Mouse (Mus musculus): ENCODE measurements around the gene Nfia. TPM values are rescaled to one million over a fixed set of nuclear protein-coding genes. Genes with fewer than 3 reads are reported as not detected.

Gene Nfia
- polyA plus RNA-seq, 1 experiment from 2014 or later: 32.1 TPM

GRCm38 (mm10) chr4:97823512-97823911 is 51.0 kb downstream of the Nfia start:
- Histone ChIP-seq H3K4me1 (ENCODE audit: control insufficient read depth, insufficient read depth, low read length) (no peaks in the 10 kb centered on the region), H3K4me2 (replicated peaks; ENCODE audit: low read depth, low read length) (no peak overlapping the region), H3K4me3 (ENCODE audit: low read length) (no peak overlapping the region), H3K9ac (ENCODE audit: low read depth, low read length) (no peak overlapping the region), H3K9me3 (ENCODE audit: control insufficient read depth, low read length) (no peaks in the 10 kb centered on the region), H3K27ac (ENCODE audit: low read depth, low read length) (no peak overlapping the region), H3K36me3 (ENCODE audit: control insufficient read depth, insufficient read depth, low read length) (no peaks in the 10 kb centered on the region), H3K27me3 (ENCODE audit: control insufficient read depth, insufficient read depth, low read length) (no peaks in the 10 kb centered on the region)
- WGBS: 91% methylated on average over 6 of the region's 6 CpGs
- ATAC-seq (ENCODE audit: low FRiP score, low TSS enrichment): no peak

GRCm38 (mm10) chr4:97824451-97824850 is 51.9 kb downstream of the Nfia start:
- Histone ChIP-seq H3K36me3 (ENCODE audit: control insufficient read depth, insufficient read depth, low read length) (no peaks in the 10 kb centered on the region), H3K27me3 (ENCODE audit: control insufficient read depth, insufficient read depth, low read length) (no peaks in the 10 kb centered on the region), H3K4me2 (replicated peaks; ENCODE audit: low read depth, low read length) (no peak overlapping the region), H3K4me1 (ENCODE audit: control insufficient read depth, insufficient read depth, low read length) (no peaks in the 10 kb centered on the region), H3K9ac (ENCODE audit: low read depth, low read length) (no peak overlapping the region), H3K4me3 (ENCODE audit: low read length) (no peak overlapping the region), H3K9me3 (ENCODE audit: control insufficient read depth, low read length) (no peaks in the 10 kb centered on the region), H3K27ac (ENCODE audit: low read depth, low read length) (no peak overlapping the region)
- WGBS: 78% methylated on average over 4 of the region's 4 CpGs
- ATAC-seq (ENCODE audit: low FRiP score, low TSS enrichment): no peak

- Histone ChIP-seq H3K4me2 (replicated peaks; ENCODE audit: low read depth, low read length) (no peak overlapping the region), H3K4me3 (ENCODE audit: low read length) (no peak overlapping the region), H3K27ac (ENCODE audit: low read depth, low read length) (no peak overlapping the region), H3K9ac (ENCODE audit: low read depth, low read length) (no peak overlapping the region), H3K36me3 (ENCODE audit: control insufficient read depth, insufficient read depth, low read length) (no peaks in the 10 kb centered on the region), H3K9me3 (ENCODE audit: control insufficient read depth, low read length) (no peaks in the 10 kb centered on the region), H3K4me1 (ENCODE audit: control insufficient read depth, insufficient read depth, low read length) (no peaks in the 10 kb centered on the region), H3K27me3 (ENCODE audit: control insufficient read depth, insufficient read depth, low read length) (no peaks in the 10 kb centered on the region)
- WGBS: 85% methylated on average over 4 of the region's 4 CpGs
- ATAC-seq (ENCODE audit: low FRiP score, low TSS enrichment): no peak
Observed at GRCm38 (mm10) chr4:97825432-97825831, 52.9 kb downstream of the Nfia start.

- no peak overlapping the region for H3K27ac ChIP-seq (ENCODE audit: low read depth, low read length)
- WGBS: 83% methylated on average over 4 of the region's 4 CpGs
- no peak for ATAC-seq (ENCODE audit: low FRiP score, low TSS enrichment)
Observed at GRCm38 (mm10) chr4:97825841-97826240, 53.3 kb downstream of the Nfia start.

GRCm38 (mm10) chr4:97827115-97827514 is 54.6 kb downstream of the Nfia start:
- H3K4me2 ChIP-seq (replicated peaks; ENCODE audit: low read depth, low read length): no peak overlapping the region
- ATAC-seq (ENCODE audit: low FRiP score, low TSS enrichment): no peak; the same call in 1 of the 2 replicates
- no peak overlapping the region for H3K27ac ChIP-seq (ENCODE audit: low read depth, low read length)
- no peaks in the 10 kb centered on the region for H3K27me3 ChIP-seq (ENCODE audit: control insufficient read depth, insufficient read depth, low read length)
- H3K36me3 ChIP-seq (ENCODE audit: control insufficient read depth, insufficient read depth, low read length): no peaks in the 10 kb centered on the region
- WGBS: 70% methylated on average over 6 of the region's 6 CpGs
- no peak overlapping the region for H3K9ac ChIP-seq (ENCODE audit: low read depth, low read length)
- no peak overlapping the region for H3K4me3 ChIP-seq (ENCODE audit: low read length)
- H3K4me1 ChIP-seq (ENCODE audit: control insufficient read depth, insufficient read depth, low read length): no peaks in the 10 kb centered on the region
- no peaks in the 10 kb centered on the region for H3K9me3 ChIP-seq (ENCODE audit: control insufficient read depth, low read length)

More at GRCm38 (mm10) chr4:97825841-97826240, 53.3 kb downstream of the Nfia start:
- no peak overlapping the region for H3K9ac ChIP-seq (ENCODE audit: low read depth, low read length)
- no peak overlapping the region for H3K4me2 ChIP-seq (replicated peaks; ENCODE audit: low read depth, low read length)
- no peaks in the 10 kb centered on the region for H3K4me1 ChIP-seq (ENCODE audit: control insufficient read depth, insufficient read depth, low read length)
- no peaks in the 10 kb centered on the region for H3K9me3 ChIP-seq (ENCODE audit: control insufficient read depth, low read length)
- no peaks in the 10 kb centered on the region for H3K36me3 ChIP-seq (ENCODE audit: control insufficient read depth, insufficient read depth, low read length)
- no peaks in the 10 kb centered on the region for H3K27me3 ChIP-seq (ENCODE audit: control insufficient read depth, insufficient read depth, low read length)
- no peak overlapping the region for H3K4me3 ChIP-seq (ENCODE audit: low read length)

GRCm38 (mm10) chr4:97828579-97828978 is 56.0 kb downstream of the Nfia start:
- WGBS: 20% methylated on average over 1 of the region's 1 CpGs
- ATAC-seq (ENCODE audit: low FRiP score, low TSS enrichment): no peak
- Histone ChIP-seq H3K9ac (ENCODE audit: low read depth, low read length) (no peak overlapping the region), H3K27me3 (ENCODE audit: control insufficient read depth, insufficient read depth, low read length) (no peaks in the 10 kb centered on the region), H3K4me3 (ENCODE audit: low read length) (no peak overlapping the region), H3K27ac (ENCODE audit: low read depth, low read length) (no peak overlapping the region), H3K4me1 (ENCODE audit: control insufficient read depth, insufficient read depth, low read length) (no peaks in the 10 kb centered on the region), H3K9me3 (ENCODE audit: control insufficient read depth, low read length) (no peaks in the 10 kb centered on the region), H3K4me2 (replicated peaks; ENCODE audit: low read depth, low read length) (no peak overlapping the region), H3K36me3 (ENCODE audit: control insufficient read depth, insufficient read depth, low read length) (no peaks in the 10 kb centered on the region)

GRCm38 (mm10) chr4:97829336-97830050 is 57.0 kb downstream of the Nfia start:
- H3K9ac ChIP-seq (ENCODE audit: low read depth, low read length): no peak overlapping the region
- ATAC-seq (ENCODE audit: low FRiP score, low TSS enrichment): no peak
- no peaks in the 10 kb centered on the region for H3K36me3 ChIP-seq (ENCODE audit: control insufficient read depth, insufficient read depth, low read length)
- H3K9me3 ChIP-seq (ENCODE audit: control insufficient read depth, low read length): no peaks in the 10 kb centered on the region
- H3K27me3 ChIP-seq (ENCODE audit: control insufficient read depth, insufficient read depth, low read length): no peaks in the 10 kb centered on the region
- WGBS: 91% methylated on average over 11 of the region's 12 CpGs
- H3K4me2 ChIP-seq (replicated peaks; ENCODE audit: low read depth, low read length): no peak overlapping the region
- H3K27ac ChIP-seq (ENCODE audit: low read depth, low read length): no peak overlapping the region
- no peak overlapping the region for H3K4me3 ChIP-seq (ENCODE audit: low read length)
- H3K4me1 ChIP-seq (ENCODE audit: control insufficient read depth, insufficient read depth, low read length): no peaks in the 10 kb centered on the region

GRCm38 (mm10) chr4:97830051-97830853 is 57.7 kb downstream of the Nfia start:
- no peak overlapping the region for H3K27ac ChIP-seq (ENCODE audit: low read depth, low read length)
- ATAC-seq (ENCODE audit: low FRiP score, low TSS enrichment): no peak
- no peak overlapping the region for H3K9ac ChIP-seq (ENCODE audit: low read depth, low read length)
- no peaks in the 10 kb centered on the region for H3K4me1 ChIP-seq (ENCODE audit: control insufficient read depth, insufficient read depth, low read length)
- no peaks in the 10 kb centered on the region for H3K9me3 ChIP-seq (ENCODE audit: control insufficient read depth, low read length)
- H3K4me3 ChIP-seq (ENCODE audit: low read length): no peak overlapping the region
- no peaks in the 10 kb centered on the region for H3K27me3 ChIP-seq (ENCODE audit: control insufficient read depth, insufficient read depth, low read length)
- H3K36me3 ChIP-seq (ENCODE audit: control insufficient read depth, insufficient read depth, low read length): no peaks in the 10 kb centered on the region
- WGBS: 72% methylated on average over 6 of the region's 6 CpGs
- H3K4me2 ChIP-seq (replicated peaks; ENCODE audit: low read depth, low read length): no peak overlapping the region

GRCm38 (mm10) chr4:97830935-97831608 is 58.5 kb downstream of the Nfia start:
- Histone ChIP-seq H3K4me2 (replicated peaks; ENCODE audit: low read depth, low read length) (no peak overlapping the region), H3K9ac (ENCODE audit: low read depth, low read length) (no peak overlapping the region), H3K27ac (ENCODE audit: low read depth, low read length) (no peak overlapping the region), H3K9me3 (ENCODE audit: control insufficient read depth, low read length) (no peaks in the 10 kb centered on the region), H3K27me3 (ENCODE audit: control insufficient read depth, insufficient read depth, low read length) (peaks cover 5% of the 10 kb centered on the region), H3K4me3 (ENCODE audit: low read length) (no peak overlapping the region), H3K36me3 (ENCODE audit: control insufficient read depth, insufficient read depth, low read length) (no peaks in the 10 kb centered on the region), H3K4me1 (ENCODE audit: control insufficient read depth, insufficient read depth, low read length) (no peaks in the 10 kb centered on the region)
- no peak for ATAC-seq (ENCODE audit: low FRiP score, low TSS enrichment)
- 92% methylated on average over 16 of the region's 16 CpGs for WGBS

All from kidney, embryonic 14.5 days (tissue).